Mouse (Mus musculus): Measurements from ENCODE around the gene Tspan4. TPM values are rescaled to one million over a fixed set of nuclear protein-coding genes. Genes with fewer than 3 reads are reported as not detected.

Gene Tspan4
- polyA plus RNA-seq, 2 experiments, result 32.1 to 43.0 TPM

- Histone ChIP-seq H3K4me1 (replicated peaks; ENCODE audit: control insufficient read depth in 2 of 2, insufficient read depth in 2 of 2, low read length in 1 of 2) (peaks cover 3 to 27% of the 10 kb centered on the region in 2 experiments), H3K9ac (replicated peaks) (no peak overlapping the region), H3K9me3 (ENCODE audit: control insufficient read depth, low read length) (no peaks in the 10 kb centered on the region), H3K36me3 (replicated peaks; ENCODE audit: control insufficient read depth, insufficient read depth, low read depth) (peaks cover 14% of the 10 kb centered on the region), H3K4me3 (ENCODE audit: insufficient read depth in 1 of 2, low read depth in 2 of 2, low read length in 2 of 2) (no peak overlapping the region), H3K4me2 (ENCODE audit: low read depth) (no peak overlapping the region), H3K27me3 (ENCODE audit: control insufficient read depth, insufficient read depth, low read length) (no peaks in the 10 kb centered on the region), H3K27ac (no peak overlapping the region; the same call in 1 of the 2 replicates)
- 13% methylated on average over 3 of the region's 3 CpGs for WGBS (ENCODE audit: insufficient replicate concordance)
- no peak for DNase-seq (ENCODE audit: low read depth in 3 of 3, low spot score in 3 of 3)
- peak; percentile 78 for ATAC-seq (ENCODE audit: insufficient read depth)
- TF ChIP-seq EP300 (IDR thresholded peaks at IDR 0.05; ENCODE audit: low read depth) (no peak; the same call in 1 of the 2 replicates), CTCF (IDR thresholded peaks at IDR 0.05; ENCODE audit: low read depth) (no peak)
These were observed 43.9 kb downstream of the Tspan4 start for GRCm38 (mm10) chr7:141518926-141519325.

GRCm38 (mm10) chr7:141519795-141520194, 44.8 kb downstream of the Tspan4 start:
- H3K9ac ChIP-seq (replicated peaks), result no peak overlapping the region
- ATAC-seq (ENCODE audit: insufficient read depth) (no peak), DNase-seq (ENCODE audit: low read depth in 3 of 3, low spot score in 3 of 3) (no peak)
- no peak overlapping the region for H3K4me2 ChIP-seq (ENCODE audit: low read depth)
- peaks cover 11% of the 10 kb centered on the region for H3K36me3 ChIP-seq (replicated peaks; ENCODE audit: control insufficient read depth, insufficient read depth, low read depth)
- no peaks in the 10 kb centered on the region for H3K27me3 ChIP-seq (ENCODE audit: control insufficient read depth, insufficient read depth, low read length)
- H3K4me3 ChIP-seq (ENCODE audit: insufficient read depth in 1 of 2, low read depth in 2 of 2, low read length in 2 of 2), result no peak overlapping the region
- H3K4me1 ChIP-seq (replicated peaks; ENCODE audit: control insufficient read depth in 2 of 2, insufficient read depth in 2 of 2, low read length in 1 of 2), result peaks cover 3 to 27% of the 10 kb centered on the region in 2 experiments
- H3K9me3 ChIP-seq (ENCODE audit: control insufficient read depth, low read length), result no peaks in the 10 kb centered on the region
- H3K27ac ChIP-seq, result no peak overlapping the region
- TF ChIP-seq EP300 (IDR thresholded peaks at IDR 0.05; ENCODE audit: low read depth) (no peak), CTCF (IDR thresholded peaks at IDR 0.05; ENCODE audit: low read depth) (no peak)
- 59% methylated on average over 1 of the region's 1 CpGs for WGBS (ENCODE audit: insufficient replicate concordance)

GRCm38 (mm10) chr7:141523007-141523406, 48.0 kb downstream of the Tspan4 start:
- H3K4me3 ChIP-seq (ENCODE audit: insufficient read depth in 1 of 2, low read depth in 2 of 2, low read length in 2 of 2), result no peak overlapping the region
- H3K27me3 ChIP-seq (ENCODE audit: control insufficient read depth, insufficient read depth, low read length), result no peaks in the 10 kb centered on the region
- no peaks in the 10 kb centered on the region for H3K9me3 ChIP-seq (ENCODE audit: control insufficient read depth, low read length)
- no peak overlapping the region for H3K4me2 ChIP-seq (ENCODE audit: low read depth)
- H3K36me3 ChIP-seq (replicated peaks; ENCODE audit: control insufficient read depth, insufficient read depth, low read depth), result peaks cover 11% of the 10 kb centered on the region
- H3K9ac ChIP-seq (replicated peaks), result no peak overlapping the region; the same call in 1 of the 2 replicates
- H3K4me1 ChIP-seq (replicated peaks; ENCODE audit: control insufficient read depth in 2 of 2, insufficient read depth in 2 of 2, low read length in 1 of 2), result peaks cover 3 to 20% of the 10 kb centered on the region in 2 experiments
- ATAC-seq (ENCODE audit: insufficient read depth) (no peak), DNase-seq (ENCODE audit: low read depth in 3 of 3, low spot score in 3 of 3) (no peak)
- H3K27ac ChIP-seq, result no peak overlapping the region
- peak; percentile 37 for TF ChIP-seq CTCF (IDR thresholded peaks at IDR 0.05; ENCODE audit: low read depth)
- TF ChIP-seq EP300 (IDR thresholded peaks at IDR 0.05; ENCODE audit: low read depth), result no peak
- 47% methylated on average over 4 of the region's 4 CpGs for WGBS (ENCODE audit: insufficient replicate concordance)

- H3K4me3 ChIP-seq (ENCODE audit: insufficient read depth in 1 of 2, low read depth in 2 of 2, low read length in 2 of 2), result no peak overlapping the region
- TF ChIP-seq EP300 (IDR thresholded peaks at IDR 0.05; ENCODE audit: low read depth), result no peak
- no peak for TF ChIP-seq CTCF (IDR thresholded peaks at IDR 0.05; ENCODE audit: low read depth)
- ATAC-seq (ENCODE audit: insufficient read depth) (no peak), DNase-seq (ENCODE audit: low read depth in 3 of 3, low spot score in 3 of 3) (no peak)
- peaks cover 0 to 9% of the 10 kb centered on the region in 2 experiments; a peak in 3 of 4 replicates for H3K4me1 ChIP-seq (replicated peaks; ENCODE audit: control insufficient read depth in 2 of 2, insufficient read depth in 2 of 2, low read length in 1 of 2)
- no peak overlapping the region for H3K4me2 ChIP-seq (ENCODE audit: low read depth)
- no peak overlapping the region for H3K27ac ChIP-seq
- H3K9ac ChIP-seq (replicated peaks), result no peak overlapping the region
- H3K36me3 ChIP-seq (replicated peaks; ENCODE audit: control insufficient read depth, insufficient read depth, low read depth), result peaks cover 11% of the 10 kb centered on the region
- WGBS (ENCODE audit: insufficient replicate concordance), result 84% methylated on average over 4 of the region's 4 CpGs
- no peaks in the 10 kb centered on the region for H3K27me3 ChIP-seq (ENCODE audit: control insufficient read depth, insufficient read depth, low read length)
- H3K9me3 ChIP-seq (ENCODE audit: control insufficient read depth, low read length), result no peaks in the 10 kb centered on the region
These were observed 49.2 kb downstream of the Tspan4 start for GRCm38 (mm10) chr7:141524271-141524670.

GRCm38 (mm10) chr7:141524760-141525579, 49.9 kb downstream of the Tspan4 start:
- Histone ChIP-seq H3K36me3 (replicated peaks; ENCODE audit: control insufficient read depth, insufficient read depth, low read depth) (peaks cover 16% of the 10 kb centered on the region), H3K4me1 (replicated peaks; ENCODE audit: control insufficient read depth in 2 of 2, insufficient read depth in 2 of 2, low read length in 1 of 2) (peaks cover 0 to 2% of the 10 kb centered on the region in 2 experiments; a peak in 1 of 4 replicates), H3K27ac (no peak overlapping the region), H3K9me3 (ENCODE audit: control insufficient read depth, low read length) (no peaks in the 10 kb centered on the region), H3K27me3 (ENCODE audit: control insufficient read depth, insufficient read depth, low read length) (no peaks in the 10 kb centered on the region), H3K9ac (replicated peaks) (no peak overlapping the region), H3K4me2 (ENCODE audit: low read depth) (no peak overlapping the region), H3K4me3 (ENCODE audit: insufficient read depth in 1 of 2, low read depth in 2 of 2, low read length in 2 of 2) (no peak overlapping the region)
- peak; percentile 68 for ATAC-seq (ENCODE audit: insufficient read depth)
- peak; percentile 92 for TF ChIP-seq CTCF (IDR thresholded peaks at IDR 0.05; ENCODE audit: low read depth)
- no peak for TF ChIP-seq EP300 (IDR thresholded peaks at IDR 0.05; ENCODE audit: low read depth)
- WGBS (ENCODE audit: insufficient replicate concordance), result 56% methylated on average over 6 of the region's 6 CpGs
- DNase-seq (ENCODE audit: low read depth in 3 of 3, low spot score in 3 of 3), result peak in 2 of 3 experiments; percentile 55 to 72

All from liver, embryonic 14.5 days (tissue).